Mouse (Mus musculus) hindbrain, postnatal 0 days (tissue): ENCODE measurements at regions not wholly inside any gene's neighbourhood (a gene's known extent, or its start where the extent isn't known, plus 50 kb on each side); places are given as distances from the start of the nearest gene placed in this dataset.

ENCODE experiments used
- ATAC-seq: fragments of 200-750 bp; cut with Nextera tagmentation; 2 replicates; pipeline ENCODE4 v1.8.0; 2017; ENCODE audit warnings: mild to moderate bottlenecking, moderate TSS enrichment, moderate library complexity
- DNase-seq: peaks from one replicate; pipeline ENCODE4 v3.0.0-alpha.2; 2015; ENCODE audit warnings: low spot score
- H3K27ac ChIP-seq: fragments of 300-500 bp; sonication (generic); 2 replicates; pipeline ENCODE4 v1.5.1; 2014; ENCODE audit warnings: mild to moderate bottlenecking
- H3K27me3 ChIP-seq: fragments of 300-500 bp; sonication (generic); 2 replicates; pipeline ENCODE4 v1.6.1; 2014; ENCODE audit warnings: low read length, mixed read lengths; ENCODE audit not compliant: insufficient read depth
- H3K36me3 ChIP-seq: fragments of 300-500 bp; sonication (generic); 2 replicates; pipeline ENCODE4 v1.6.1; 2014; ENCODE audit warnings: low read length, mixed read lengths; ENCODE audit not compliant: insufficient read depth
- H3K4me1 ChIP-seq: fragments of 300-500 bp; sonication (generic); 2 replicates; pipeline ENCODE4 v1.6.1; 2014; ENCODE audit warnings: antibody characterized with exemption, low read length, mixed read lengths; ENCODE audit not compliant: insufficient read depth
- H3K4me2 ChIP-seq: fragments of 300-500 bp; sonication (generic); 2 replicates; pipeline ENCODE4 v1.6.1; 2014; ENCODE audit warnings: low read depth, mild to moderate bottlenecking, low read length, moderate library complexity, mixed read lengths
- H3K4me3 ChIP-seq: fragments of 300-500 bp; sonication (generic); 2 replicates; pipeline ENCODE4 v1.5.1; 2014; ENCODE audit warnings: low read length
- H3K9ac ChIP-seq: fragments of 300-500 bp; sonication (generic); replicated peaks from 2 replicates; pipeline ENCODE4 v1.6.1; 2014; ENCODE audit warnings: mild to moderate bottlenecking, low read length, moderate library complexity, mixed read lengths
- H3K9me3 ChIP-seq: fragments of 300-500 bp; sonication (generic); 2 replicates; pipeline ENCODE4 v1.6.1; 2016; ENCODE audit warnings: low read length, mixed read lengths
- CTCF ChIP-seq: IDR thresholded peaks from 2 replicates; pipeline ENCODE4 v1.5.1; 2016; ENCODE audit warnings: antibody characterized with exemption, control low read depth, low read depth
- WGBS: fragments of 180-500 bp; shearing (Covaris S2); extraction: QIAGEN DNeasy Blood & Tissue Kit; methylation state at CpG from one replicate; pipeline ENCODE4 v1.1.7; 2014; 5-methylcytosine and 5-hydroxymethylcytosine counted together

DNA sequence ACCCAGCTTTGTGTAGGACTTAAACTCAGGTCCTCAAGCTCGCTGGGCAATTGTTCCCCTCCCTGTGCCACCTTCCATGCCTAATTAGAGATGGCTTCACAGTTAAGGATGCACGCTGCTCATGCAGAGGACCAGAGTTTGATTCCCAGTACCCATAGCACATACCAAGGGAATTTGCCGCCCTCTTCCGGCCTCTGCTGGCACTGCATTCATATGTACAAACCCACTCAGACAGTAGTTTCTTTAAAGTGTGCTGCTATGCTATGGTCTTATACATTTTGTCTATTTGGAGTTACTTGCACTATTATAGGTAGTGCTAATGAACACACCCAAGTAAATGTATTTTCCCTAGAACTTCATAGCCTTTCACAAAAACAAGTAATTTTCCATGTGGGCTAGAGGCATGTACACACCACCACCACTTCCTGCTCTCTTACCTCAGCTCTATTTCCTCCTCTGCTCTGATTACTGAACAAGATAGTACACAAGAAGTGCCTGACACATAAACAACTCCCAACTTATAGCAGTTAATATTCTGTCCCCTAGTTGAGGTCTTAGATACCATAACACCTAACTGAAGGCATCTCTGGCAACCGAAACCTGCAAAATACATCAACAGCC lies 57.4 kb upstream of the Clint1 start:
- no peaks in the 10 kb centered on the region for H3K9me3 ChIP-seq
- H3K36me3 ChIP-seq: no peaks in the 10 kb centered on the region
- no peak overlapping the region for H3K9ac ChIP-seq
- no peak overlapping the region for H3K4me2 ChIP-seq
- H3K4me3 ChIP-seq: no peak overlapping the region
- H3K27me3 ChIP-seq: no peaks in the 10 kb centered on the region
- no peak overlapping the region for H3K27ac ChIP-seq
- no peaks in the 10 kb centered on the region for H3K4me1 ChIP-seq
- 78% methylated on average over 5 of the region's 5 CpGs for WGBS
- ATAC-seq (no peak), DNase-seq (no peak)
- TF ChIP-seq CTCF: no peak

DNA sequence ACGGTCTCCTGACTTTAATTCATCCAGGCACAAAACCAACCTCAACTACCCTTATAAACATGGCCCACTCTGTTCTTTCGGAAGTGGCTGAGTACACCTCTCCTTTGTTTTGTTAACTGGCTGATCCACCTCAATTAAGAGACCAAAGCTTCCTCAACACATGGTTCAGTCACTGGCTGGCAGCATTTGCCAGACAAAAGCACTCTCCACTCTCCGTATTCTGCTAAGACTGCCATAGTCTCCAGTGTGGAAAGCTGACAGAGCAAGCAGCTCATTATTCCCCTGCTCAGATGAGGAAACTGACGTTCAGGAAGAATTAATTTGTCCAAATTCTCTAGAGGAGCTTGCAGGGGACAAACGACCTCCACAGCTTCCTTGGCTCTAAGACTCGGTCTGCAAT lies 56.5 kb upstream of the Clint1 start:
- Histone ChIP-seq H3K36me3 (no peaks in the 10 kb centered on the region), H3K9me3 (no peaks in the 10 kb centered on the region), H3K9ac (no peak overlapping the region), H3K27ac (peak overlapping the region; percentile 41; the same call in 1 of the 2 replicates), H3K4me2 (no peak overlapping the region), H3K4me3 (no peak overlapping the region), H3K27me3 (no peaks in the 10 kb centered on the region), H3K4me1 (no peaks in the 10 kb centered on the region)
- 33% methylated on average over 6 of the region's 6 CpGs for WGBS
- DNase-seq (no peak), ATAC-seq (no peak)
- TF ChIP-seq CTCF: no peak

DNA sequence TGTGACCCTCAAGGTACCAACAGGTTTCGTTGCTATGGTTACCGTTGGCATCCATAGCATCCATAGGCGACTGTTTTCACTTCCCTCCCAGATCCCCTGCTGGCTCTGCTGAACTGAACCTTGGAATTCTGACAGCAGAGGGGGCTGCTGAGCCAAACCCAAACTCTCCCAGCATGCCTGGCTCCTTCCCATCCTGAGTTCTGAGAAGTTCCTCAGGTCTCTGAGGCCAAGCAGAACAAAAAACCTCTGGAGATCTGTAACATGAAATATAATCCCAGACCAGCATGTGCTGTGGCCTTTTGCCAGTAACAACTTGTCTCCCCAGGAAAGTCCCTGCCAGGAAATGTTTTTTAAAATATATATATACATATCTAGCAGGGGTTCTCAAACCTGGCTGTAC lies 56.1 kb upstream of the Clint1 start:
- 11% methylated on average over 3 of the region's 3 CpGs for WGBS
- H3K4me1 ChIP-seq: no peaks in the 10 kb centered on the region
- no peaks in the 10 kb centered on the region for H3K27me3 ChIP-seq
- peak; percentile 43; the same call in 1 of the 2 replicates for ATAC-seq
- TF ChIP-seq CTCF: peak; percentile 69
- no peak overlapping the region for H3K4me2 ChIP-seq
- H3K4me3 ChIP-seq: no peak overlapping the region
- no peaks in the 10 kb centered on the region for H3K36me3 ChIP-seq
- H3K27ac ChIP-seq: peak overlapping the region; percentile 41; the same call in 1 of the 2 replicates
- H3K9me3 ChIP-seq: no peaks in the 10 kb centered on the region
- H3K9ac ChIP-seq: no peak overlapping the region
- DNase-seq: peak; percentile 62

DNA sequence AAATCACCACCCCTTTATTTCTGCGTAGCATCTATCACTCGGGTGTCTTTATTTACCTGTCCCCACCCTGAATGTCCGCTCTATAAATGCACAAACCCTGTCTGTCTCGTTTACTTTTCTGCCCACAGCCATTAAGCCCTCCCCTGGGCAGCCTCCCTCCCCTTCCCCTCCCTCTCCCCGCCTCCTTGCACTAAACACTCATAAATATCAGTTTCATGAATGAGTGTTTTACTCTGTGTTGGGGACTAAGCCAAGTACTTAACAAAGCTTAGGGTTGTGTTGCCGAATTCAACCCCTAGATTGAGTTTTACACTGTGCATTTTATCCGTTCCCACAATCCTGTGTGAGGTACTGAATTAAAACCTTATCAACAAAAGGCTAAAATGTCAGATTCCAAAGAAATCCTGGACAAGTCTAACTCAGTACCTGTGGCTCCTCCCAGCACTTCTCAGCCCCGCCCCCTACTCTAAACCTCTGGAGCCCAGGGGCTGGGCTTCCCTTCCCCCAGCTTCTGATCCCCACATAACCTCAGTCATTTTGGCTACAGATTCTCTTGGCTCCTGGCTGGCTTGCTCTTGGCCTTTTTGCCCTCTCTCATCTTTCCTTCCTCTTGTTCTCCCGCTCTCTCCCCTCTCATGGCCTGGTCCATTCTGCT lies 52.0 kb upstream of the Clint1 start:
- H3K4me1 ChIP-seq: no peaks in the 10 kb centered on the region
- H3K36me3 ChIP-seq: no peaks in the 10 kb centered on the region
- no peak overlapping the region for H3K4me3 ChIP-seq
- no peaks in the 10 kb centered on the region for H3K9me3 ChIP-seq
- H3K27me3 ChIP-seq: no peaks in the 10 kb centered on the region
- DNase-seq (no peak), ATAC-seq (no peak)
- WGBS: 44% methylated on average over 9 of the region's 9 CpGs
- no peak overlapping the region for H3K4me2 ChIP-seq
- no peak for TF ChIP-seq CTCF
- no peak overlapping the region for H3K9ac ChIP-seq
- no peak overlapping the region for H3K27ac ChIP-seq
